Mouse (Mus musculus) left cerebral cortex, postnatal 25 days (tissue): ENCODE data around the gene Acad12. TPM values are rescaled to one million over a fixed set of nuclear protein-coding genes. Genes with fewer than 3 reads are reported as not detected.
A peak's percentile ranks its signal among the peaks of the same experiment; 100 is the strongest.
"Not testable (repeated sequence)": the region's sequence is repeated elsewhere in the genome, so short reads cannot be mapped to it uniquely, and the experiment has no call there.

Experiments
- DNase-seq, 2 experiments: peaks; one replicate each; pipeline ENCODE4 v3.0.0; 2022; ENCODE audit warnings: low spot score in 2 of 2, mixed read lengths in 1 of 2
- intact Hi-C: fragments of 180-260 bp; cut with DNase I; formaldehyde crosslinking; loops from one replicate; pipeline ENCODE4 v1.15.1; 2025
- total RNA-seq, 2 experiments: library from RNA; stranded (reverse); gene quantifications; 2 replicates each; pipeline ENCODE4 v1.2.3; 2021

Gene Acad12
- total RNA-seq, 2 experiments from 2014 or later = 4.9 to 7.9 TPM

GRCm38 (mm10) chr5:121621102-121621501 is 2.4 kb upstream of the Acad12 start:
- intact Hi-C loops = no loop called here
- no peak for DNase-seq

GRCm38 (mm10) chr5:121614921-121615320 is 3.8 kb downstream of the Acad12 start:
- intact Hi-C loops, DNase-seq: not testable (repeated sequence)

- intact Hi-C loops = loop anchor here (2.0 kb wide), 1 partner anchor 45 kb away; no protein-coding TSS in a partner anchor
- DNase-seq = no peak
Observed at GRCm38 (mm10) chr5:121612036-121612435, 6.7 kb downstream of the Acad12 start.

- intact Hi-C loops, DNase-seq: not testable (repeated sequence)
Observed at GRCm38 (mm10) chr5:121609556-121610135, 9.1 kb downstream of the Acad12 start.

- peak; percentile 65 to 75 for DNase-seq
- intact Hi-C loops = no loop called here
Observed at GRCm38 (mm10) chr5:121606151-121606550, 12.6 kb downstream of the Acad12 start.

- intact Hi-C loops = loop anchor here (2.0 kb wide), 1 partner anchor 57 kb away; no protein-coding TSS in a partner anchor
- DNase-seq = not testable (repeated sequence)
Observed at GRCm38 (mm10) chr5:121603815-121604214, 14.9 kb downstream of the Acad12 start.

- intact Hi-C loops = loop anchor here (1.0 to 2.0 kb wide), 2 partner anchors 37 to 55 kb away; no protein-coding TSS in a partner anchor
- peak; percentile 83 to 92 for DNase-seq
Observed at GRCm38 (mm10) chr5:121601547-121602299, 17.0 kb downstream of the Acad12 start.

GRCm38 (mm10) chr5:121598871-121599610 is 19.7 kb downstream of the Acad12 start:
- no peak for DNase-seq
- intact Hi-C loops = no loop called here

GRCm38 (mm10) chr5:121597991-121598537 is 20.7 kb downstream of the Acad12 start:
- no peak for DNase-seq
- intact Hi-C loops = no loop called here

- intact Hi-C loops = no loop called here
- DNase-seq = no peak
Observed at GRCm38 (mm10) chr5:121597332-121597731, 21.4 kb downstream of the Acad12 start.

- intact Hi-C loops = no loop called here
- DNase-seq = no peak
Observed at GRCm38 (mm10) chr5:121596226-121596625, 22.5 kb downstream of the Acad12 start.

- intact Hi-C loops = no loop called here
- no peak for DNase-seq
Observed at GRCm38 (mm10) chr5:121595758-121596157, 23.0 kb downstream of the Acad12 start.

- intact Hi-C loops = no loop called here
- DNase-seq = no peak
Observed at GRCm38 (mm10) chr5:121594714-121595313, 23.9 kb downstream of the Acad12 start.

GRCm38 (mm10) chr5:121593451-121594401 is 25.0 kb downstream of the Acad12 start, which contains the start of gene Aldh2:
Aldh2 (minus strand) TSS chr5:121593824.
- intact Hi-C loops = no loop called here
- DNase-seq = peak; percentile 76 to 77

GRCm38 (mm10) chr5:121592816-121593407 is 25.8 kb downstream of the Acad12 start:
- intact Hi-C loops = no loop called here
- no peak for DNase-seq

GRCm38 (mm10) chr5:121592064-121592815 is 26.5 kb downstream of the Acad12 start:
- no peak for DNase-seq
- intact Hi-C loops = no loop called here

- DNase-seq = no peak
- intact Hi-C loops = no loop called here
Observed at GRCm38 (mm10) chr5:121591417-121592063, 27.2 kb downstream of the Acad12 start.
